Mouse (Mus musculus) lung, postnatal 36 days (tissue): ENCODE measurements around the gene Sh2d1b2.
"Not testable (repeated sequence)": the region's sequence is repeated elsewhere in the genome, so short reads cannot be mapped to it uniquely, and the experiment has no call there.

Experiments
- DNase-seq: peaks from one replicate; pipeline ENCODE4 v3.0.0; 2022; ENCODE audit warnings: mixed read lengths

The Sh2d1b2 gene

GRCm38 (mm10) chr1:170232688-170233087, at the start of gene Sh2d1b2:
Gene Sh2d1b2, plus strand, starts transcription at chr1:170232749.
- not testable (repeated sequence) for DNase-seq

DNA sequence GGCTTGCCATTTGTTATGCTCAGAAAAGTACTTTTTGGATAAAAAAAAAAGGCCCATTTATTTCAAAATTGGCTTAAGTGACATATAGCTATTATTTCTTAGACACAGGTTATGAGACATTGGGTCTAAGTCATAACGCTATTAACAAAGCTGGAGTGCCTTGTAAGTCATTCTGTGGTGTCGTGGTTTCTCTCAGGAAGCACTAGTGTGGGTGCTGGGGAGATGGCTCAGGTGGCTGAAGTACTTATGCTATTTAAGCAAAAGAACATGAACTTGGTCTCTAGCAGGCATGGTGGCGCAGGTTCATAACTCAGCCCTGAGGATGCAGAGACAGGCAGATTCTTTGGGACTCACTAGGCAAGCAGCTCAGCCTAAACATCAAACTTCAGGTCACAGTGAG, 47.4 kb upstream of the Sh2d1b2 start:
- no peak for DNase-seq

- no peak for DNase-seq
Observed at GRCm38 (mm10) chr1:170186531-170186930, 46.0 kb upstream of the Sh2d1b2 start.

DNA sequence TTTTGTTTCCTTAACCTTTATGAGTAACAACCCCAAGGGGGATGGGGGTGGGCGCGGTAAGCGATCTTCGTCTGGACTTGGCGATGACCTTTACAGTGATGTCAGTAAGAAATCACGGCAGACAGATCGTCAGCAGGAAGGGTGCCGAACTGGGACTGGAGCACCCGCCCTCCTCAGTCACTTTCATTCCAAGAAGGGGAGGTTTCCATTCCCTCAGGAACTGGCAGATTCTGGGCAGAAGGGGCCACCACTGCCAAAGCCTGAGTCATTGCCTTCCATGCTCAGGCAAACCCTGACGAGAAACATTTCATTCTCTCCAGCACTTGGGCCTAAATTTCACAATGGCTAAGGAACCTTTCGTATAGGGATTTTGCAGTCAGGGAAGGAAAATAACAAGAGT, 43.9 kb upstream of the Sh2d1b2 start:
- peak; percentile 65 for DNase-seq

DNA sequence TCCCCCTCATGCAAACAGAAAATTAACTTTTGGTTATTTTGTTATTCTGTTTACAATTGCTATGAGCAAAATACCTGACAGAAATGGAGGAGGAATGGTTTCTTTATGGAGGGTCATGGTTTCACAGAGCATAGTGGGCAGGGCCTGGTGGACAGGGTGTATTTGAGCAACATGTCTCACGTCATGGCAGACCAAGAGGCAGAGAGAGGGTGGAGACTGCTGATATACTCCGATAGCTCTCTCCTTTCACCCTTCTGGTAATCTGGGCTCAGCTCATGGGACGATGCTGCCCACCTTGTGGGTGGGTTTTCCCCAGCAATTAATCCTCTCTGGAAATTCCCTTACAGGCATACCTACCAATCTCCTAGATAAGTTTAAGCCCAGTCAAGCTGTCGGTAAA, 42.3 kb upstream of the Sh2d1b2 start:
- no peak for DNase-seq

DNA sequence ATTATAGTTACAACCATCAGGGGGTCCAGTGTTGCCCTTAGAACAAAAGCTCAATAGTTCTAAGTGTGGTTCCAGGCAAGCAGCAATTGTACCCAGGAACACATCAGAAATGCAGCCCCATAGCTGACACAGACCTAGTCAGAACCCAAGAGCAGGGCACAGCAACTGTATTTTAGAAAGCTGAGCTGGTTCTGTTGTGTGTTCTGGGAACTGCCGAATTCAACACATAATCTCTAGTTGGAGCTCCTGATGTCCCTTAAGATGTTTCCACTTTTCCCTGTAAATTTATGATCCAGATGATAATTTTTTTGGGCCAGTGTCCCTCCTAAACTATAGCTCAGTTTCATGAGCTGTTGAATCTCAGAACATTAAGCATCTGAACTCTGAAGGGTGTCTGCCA, 40.6 kb upstream of the Sh2d1b2 start:
- no peak for DNase-seq

DNA sequence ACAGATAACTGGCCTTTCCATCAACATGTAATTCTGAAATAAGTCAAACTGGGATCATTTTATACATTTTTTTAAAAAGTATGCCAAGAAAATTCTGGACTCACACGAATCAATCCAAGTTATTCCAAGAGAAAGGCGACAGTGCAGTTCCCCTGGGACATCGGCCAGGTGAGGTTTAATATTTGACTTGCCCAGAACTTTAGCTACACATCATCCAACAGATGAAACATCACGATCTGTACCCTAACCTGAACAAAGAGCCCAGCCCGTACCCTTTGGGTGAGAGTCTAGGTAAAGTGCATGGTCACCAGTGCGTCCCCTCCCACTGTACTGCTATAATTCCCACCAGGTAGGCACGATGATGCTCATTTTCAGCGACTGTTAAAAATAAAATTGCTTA, 36.3 kb upstream of the Sh2d1b2 start:
- DNase-seq = no peak

DNA sequence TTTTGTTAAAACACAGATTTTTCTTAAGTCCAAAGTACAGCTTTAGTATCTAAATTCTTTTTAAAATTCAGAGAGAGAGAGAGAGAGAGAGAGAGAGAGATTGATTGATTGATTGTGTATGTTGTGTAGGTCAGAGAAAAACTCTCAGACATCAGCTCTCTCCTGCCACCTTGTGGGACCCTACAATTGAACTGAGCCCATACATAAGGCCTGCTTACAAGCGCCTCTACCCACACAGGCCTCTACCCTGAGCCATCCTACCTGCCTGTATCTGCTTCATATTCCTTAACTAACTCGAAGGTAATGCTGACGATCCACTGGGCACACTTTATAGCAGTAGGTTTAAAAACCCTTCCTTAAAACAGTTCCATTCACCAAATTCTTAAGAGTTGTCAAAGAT, 32.2 kb upstream of the Sh2d1b2 start:
- peak; percentile 60 for DNase-seq

DNA sequence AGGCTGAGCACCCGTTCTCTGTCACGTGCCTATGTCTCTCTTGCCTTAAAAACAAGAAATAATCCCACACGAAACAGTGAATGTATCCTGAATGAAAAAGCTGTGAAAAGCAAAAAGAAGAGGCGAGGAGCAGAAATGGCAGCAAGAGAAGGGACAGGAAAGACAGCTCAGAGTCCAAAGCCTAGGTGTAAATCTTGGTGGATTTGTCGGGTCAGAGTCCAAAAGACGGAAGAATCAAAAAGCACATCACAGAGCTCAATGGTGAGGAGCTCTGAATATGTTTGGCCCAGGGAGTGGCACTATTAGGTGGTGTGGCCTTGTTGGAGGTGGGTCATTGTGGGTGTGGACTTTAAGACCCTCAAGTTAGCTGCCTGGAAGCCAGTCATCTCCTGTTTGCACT, 26.2 kb upstream of the Sh2d1b2 start:
- no peak for DNase-seq

DNA sequence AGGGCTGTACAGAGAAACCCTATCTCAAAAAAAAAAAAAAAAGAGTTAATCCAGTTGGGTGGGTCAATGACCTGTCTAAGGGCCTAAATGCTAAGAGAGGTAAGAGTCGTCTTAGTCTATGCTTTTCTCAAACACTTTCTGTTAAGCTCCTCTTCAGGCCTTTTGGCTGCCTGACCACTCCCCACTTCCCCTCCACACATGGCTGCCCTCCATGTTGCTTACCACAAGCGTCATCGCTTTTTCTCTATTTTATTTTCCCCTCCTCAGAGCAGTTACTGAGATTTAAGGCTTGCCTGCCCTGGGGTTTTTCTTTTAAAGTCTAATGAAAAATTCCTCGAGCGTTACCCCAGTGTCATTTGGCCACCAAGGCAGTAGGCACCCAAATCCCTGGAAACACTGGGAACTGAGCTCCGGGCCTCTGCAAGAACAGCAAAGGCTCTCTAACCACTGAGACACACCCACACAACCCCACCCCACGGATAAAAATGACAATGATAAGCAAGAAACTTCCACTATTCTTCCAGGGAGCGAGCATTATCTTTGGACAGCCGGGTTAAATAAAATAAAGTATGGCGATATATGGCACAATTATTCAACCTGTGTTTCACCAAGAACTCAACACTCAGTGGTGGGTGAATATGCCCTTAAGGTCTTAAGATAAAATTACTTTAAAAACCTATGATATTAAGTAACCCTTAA, 19.2 kb upstream of the Sh2d1b2 start:
- no peak for DNase-seq

GRCm38 (mm10) chr1:170214383-170214756, 18.2 kb upstream of the Sh2d1b2 start:
- DNase-seq = no peak

DNA sequence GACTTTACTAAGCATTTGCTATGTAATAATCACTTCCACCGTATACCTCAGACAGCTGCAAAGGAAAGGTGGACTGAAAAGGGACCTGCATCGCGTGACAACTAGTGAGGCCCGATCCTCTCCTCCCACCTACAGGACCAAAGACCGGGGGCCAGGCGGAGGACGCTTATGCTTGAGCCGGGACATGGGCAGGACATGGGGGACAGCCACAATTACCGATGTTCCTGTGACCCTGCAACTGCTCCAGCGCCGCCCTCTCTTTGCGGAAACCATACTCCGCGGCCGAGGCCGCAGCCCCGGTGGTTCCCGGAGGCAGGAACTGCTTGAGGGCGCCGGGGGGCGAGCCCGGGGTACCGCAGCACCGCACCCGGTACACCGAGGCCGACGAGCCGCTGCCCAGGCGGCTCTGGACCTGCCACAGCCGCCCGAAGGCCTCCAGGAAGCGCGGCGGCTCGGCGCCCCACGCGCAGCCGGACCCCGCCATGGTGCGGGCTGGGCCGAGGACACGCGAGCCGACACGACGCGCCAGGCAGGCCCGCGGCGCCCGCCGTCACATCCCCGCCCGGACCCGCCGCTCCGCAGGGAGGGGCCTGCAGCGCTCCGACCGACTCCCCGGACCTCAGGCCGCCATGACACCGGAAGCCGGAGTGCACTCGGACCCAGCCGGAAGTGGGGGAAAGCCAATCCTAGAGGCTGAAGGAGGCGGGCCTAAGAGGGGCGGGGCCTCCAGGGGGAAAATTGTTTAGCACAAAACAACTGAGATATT, 17.6 kb upstream of the Sh2d1b2 start, which contains the start of gene Uhmk1:
Gene Uhmk1, minus strand, starts transcription at position 641 of the 766 bp plus-strand sequence.
- DNase-seq = peak; percentile 94

- no peak for DNase-seq
Observed at GRCm38 (mm10) chr1:170215590-170215989, 17.0 kb upstream of the Sh2d1b2 start.

DNA sequence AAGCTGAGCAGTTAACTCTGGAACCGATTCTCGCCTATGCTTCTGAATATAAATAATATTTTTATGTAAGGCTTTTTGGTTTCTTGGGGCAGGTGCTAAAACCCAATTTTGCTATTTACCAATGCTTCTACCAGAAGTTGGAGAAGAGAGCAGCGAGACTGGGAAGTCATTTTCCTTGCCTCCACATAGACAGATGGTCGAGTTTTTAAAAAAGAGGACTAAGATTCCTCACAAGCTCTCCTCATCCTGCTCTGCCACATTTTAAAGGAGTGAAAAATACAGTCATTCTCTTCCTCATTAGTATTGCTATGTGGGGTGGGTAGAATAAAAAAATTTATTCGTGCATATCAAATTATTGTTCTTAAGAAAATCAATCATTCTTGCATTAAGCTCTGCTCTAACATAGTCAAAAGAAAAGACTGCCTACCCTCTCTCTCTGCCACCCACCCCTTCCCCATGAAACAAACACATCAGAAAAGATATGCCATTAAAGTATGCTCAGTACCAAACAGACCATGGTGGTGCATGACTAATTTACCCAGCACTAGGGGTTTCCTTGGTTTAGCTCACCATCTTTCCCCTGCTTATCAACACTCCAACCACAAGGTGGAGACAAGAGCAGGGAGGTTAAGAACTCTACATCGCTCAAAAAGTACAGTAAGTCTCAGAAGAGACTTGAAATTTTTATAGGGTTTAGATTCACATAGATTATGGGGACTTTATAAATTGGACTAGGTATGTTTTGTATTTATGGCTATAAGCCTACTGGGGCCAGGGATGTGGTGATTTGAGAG, 14.3 kb upstream of the Sh2d1b2 start:
- peak; percentile 30 for DNase-seq

DNA sequence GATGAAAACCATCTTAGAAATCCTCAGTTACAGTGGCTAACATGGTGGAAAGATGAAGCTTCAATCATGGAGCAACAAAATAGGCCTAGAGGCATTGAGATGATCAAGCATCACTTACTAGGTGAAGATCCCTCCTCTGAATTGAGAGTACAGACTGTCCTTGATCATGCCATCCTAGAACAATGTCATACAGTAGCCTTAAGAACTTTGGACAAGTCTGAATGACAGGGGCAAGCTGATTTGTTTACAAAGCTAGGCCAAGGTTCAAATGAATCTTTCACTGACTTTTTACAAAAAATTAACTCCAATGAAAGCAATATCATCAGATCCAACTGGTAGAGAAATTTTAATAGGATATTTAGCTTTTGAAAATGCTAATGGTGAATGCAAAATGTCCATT, 12.2 kb upstream of the Sh2d1b2 start:
- no peak for DNase-seq

GRCm38 (mm10) chr1:170223276-170223675, 9.3 kb upstream of the Sh2d1b2 start:
- no peak for DNase-seq

DNA sequence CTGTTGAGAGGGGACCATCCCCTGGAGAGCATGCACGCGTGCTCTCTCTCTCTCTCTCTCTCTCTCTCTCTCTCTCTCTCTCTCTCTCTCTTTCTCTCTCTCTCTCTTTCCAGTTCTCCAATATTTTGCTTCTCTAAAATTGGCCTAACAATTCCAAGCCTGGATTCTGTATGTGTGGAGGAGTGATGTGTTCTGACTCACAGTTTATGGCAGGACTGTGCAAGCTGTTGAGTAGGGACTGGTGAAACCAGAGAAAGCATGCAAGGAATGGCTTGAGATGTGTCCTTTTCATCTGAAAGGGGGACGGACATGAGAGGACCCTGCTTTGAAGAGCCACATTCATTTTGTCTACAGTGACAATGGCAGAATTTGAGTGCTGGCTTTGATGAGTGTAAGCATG, 12.5 kb downstream of the Sh2d1b2 start:
- DNase-seq = no peak

DNA sequence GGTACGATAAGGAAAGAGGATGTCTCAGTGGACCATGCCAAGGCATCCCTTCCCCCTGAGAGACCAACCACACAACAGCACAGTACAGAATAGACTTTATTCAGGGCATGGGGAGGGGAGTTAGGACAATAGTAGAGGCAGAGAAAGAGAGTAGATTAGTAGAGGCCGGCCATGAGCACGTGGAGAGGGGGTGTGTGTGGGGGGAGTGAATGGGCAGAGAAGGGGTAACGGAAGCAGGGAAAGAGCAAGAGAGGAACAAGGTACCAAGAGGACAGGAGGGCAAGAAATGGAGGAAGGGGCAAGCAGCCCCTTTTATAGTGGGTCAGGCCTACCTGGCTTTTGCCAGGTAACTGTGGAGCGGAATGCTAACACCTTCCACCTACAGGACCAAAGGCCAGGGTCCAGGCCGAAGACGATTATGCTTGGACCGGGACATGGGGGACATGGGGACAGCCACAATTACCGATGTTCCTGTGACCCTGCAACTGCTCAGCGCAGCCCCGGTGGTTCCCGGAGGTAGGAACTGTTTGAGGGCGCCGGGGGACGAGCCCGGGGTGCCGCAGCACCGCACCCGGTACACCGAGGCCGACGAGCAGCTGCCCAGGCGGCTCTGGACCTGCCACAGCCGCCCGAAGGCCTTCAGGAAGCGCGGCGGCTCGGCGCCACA, 22.5 kb downstream of the Sh2d1b2 start:
- no peak for DNase-seq

DNA sequence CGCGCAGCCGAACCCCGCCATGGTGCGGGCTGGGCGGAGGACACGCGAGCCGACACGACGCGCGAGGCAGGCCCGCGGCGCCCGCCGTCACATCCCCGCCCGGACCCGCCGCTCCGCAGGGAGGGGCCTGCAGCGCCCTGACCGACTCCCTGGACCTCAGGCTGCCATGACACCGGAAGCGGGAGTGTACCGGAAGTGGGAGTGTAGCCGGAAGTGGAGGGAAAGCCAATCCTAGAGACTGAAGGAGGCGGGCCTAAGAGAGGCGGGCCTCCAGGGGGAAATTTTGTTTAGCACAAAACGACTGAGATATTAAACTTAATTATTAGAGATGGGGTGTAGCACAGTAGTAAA, 23.0 kb downstream of the Sh2d1b2 start:
- DNase-seq = peak; percentile 89

DNA sequence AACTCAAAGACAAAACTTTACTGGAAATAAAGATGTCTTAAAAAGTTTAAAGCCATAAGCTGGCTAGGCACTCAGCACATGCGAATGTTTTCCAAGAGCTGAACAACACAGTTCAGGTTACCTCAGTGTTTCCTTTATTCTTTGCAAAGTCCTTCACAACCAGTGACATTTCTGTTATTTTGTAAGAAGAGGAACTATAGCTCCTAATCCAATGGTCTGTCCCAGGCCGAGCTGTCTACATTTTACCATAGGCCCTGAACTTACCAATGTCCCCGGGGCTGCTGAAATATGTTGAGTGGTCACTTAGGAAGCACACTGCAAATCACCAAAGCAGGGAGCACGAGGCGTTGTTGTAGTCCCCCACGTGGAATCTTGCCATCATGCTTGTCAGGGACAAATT, 37.7 kb downstream of the Sh2d1b2 start:
- no peak for DNase-seq

DNA sequence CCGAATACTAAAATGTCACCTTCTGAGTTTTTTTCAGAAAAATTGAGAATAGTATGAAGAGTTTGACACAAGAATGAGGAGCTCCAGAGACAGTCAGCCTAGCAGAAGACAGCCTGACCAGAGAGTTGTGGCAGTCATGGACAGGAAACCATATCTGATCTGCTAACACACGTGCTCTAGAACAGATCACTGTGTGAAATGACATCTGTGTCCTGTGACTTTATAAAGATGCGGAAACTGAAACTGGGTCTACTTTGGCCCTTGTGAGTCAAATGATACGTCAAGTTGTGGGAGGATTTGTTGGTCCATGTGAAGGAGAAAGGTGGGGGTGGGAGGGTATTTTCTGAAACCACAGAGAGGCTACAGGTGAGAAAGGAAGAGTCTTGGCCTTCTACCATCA, 38.1 kb downstream of the Sh2d1b2 start:
- no peak for DNase-seq

DNA sequence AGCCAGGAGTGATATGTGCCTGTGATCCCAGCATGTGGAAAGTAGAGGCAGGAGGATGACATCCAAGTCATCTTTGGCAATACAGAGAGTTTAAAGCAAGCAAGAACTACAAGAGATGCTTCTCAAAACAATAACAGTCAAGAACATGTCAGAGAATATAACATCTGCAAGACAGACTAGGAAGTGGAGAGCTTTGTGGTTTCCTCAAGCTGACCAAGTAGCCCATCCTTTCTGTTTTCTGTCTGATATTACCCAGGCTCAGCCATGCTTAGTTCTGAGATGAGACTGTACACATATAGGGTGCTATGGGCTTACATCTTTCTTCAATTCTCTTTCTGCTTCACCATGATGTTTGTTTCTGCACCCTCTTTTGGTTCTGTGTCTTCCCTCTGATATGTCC, 40.7 kb downstream of the Sh2d1b2 start:
- no peak for DNase-seq

DNA sequence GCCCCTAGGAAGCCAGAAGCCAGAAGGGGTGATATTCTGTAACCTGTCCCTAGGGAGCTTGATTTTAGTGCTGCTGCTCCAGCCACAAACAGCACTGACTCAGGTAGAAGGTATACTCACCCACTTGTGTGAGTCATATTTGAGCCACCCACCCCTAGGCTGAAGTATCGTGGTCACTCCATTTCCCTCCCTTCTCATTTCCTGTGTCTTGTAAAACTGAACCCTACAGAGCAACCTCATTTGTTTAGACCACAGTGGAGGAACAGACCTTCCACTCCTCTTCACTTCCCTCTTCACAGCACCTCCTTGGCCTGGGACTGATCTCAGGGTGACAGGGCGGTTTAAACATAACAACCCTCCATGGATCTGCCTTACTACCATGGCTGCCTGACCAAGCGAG, 44.5 kb downstream of the Sh2d1b2 start, which contains the start of gene Sh2d1b1:
Gene Sh2d1b1, plus strand, starts transcription at position 305 of the 400 bp plus-strand sequence.
- peak; percentile 29 for DNase-seq
